Mouse (Mus musculus) hindbrain, embryonic 15.5 days (tissue): Measurements from ENCODE around the gene Ube3a. TPM values are rescaled to one million over a fixed set of nuclear protein-coding genes. Genes with fewer than 3 reads are reported as not detected.

ENCODE experiments used
- ATAC-seq: fragments of 200-750 bp; cut with Nextera tagmentation; 2 replicates; pipeline ENCODE4 v1.8.0; 2017; ENCODE audit warnings: low read depth, moderate number of reproducible peaks, moderate TSS enrichment; ENCODE audit not compliant: low FRiP score
- H3K27ac ChIP-seq: fragments of 300-500 bp; sonication (generic); replicated peaks from 2 replicates; pipeline ENCODE4 v1.5.1; 2015; ENCODE audit warnings: mild to moderate bottlenecking, inconsistent platforms
- H3K27me3 ChIP-seq: fragments of 300-500 bp; sonication (generic); 2 replicates; pipeline ENCODE4 v1.6.1; 2015; ENCODE audit warnings: control low read depth, inconsistent platforms
- H3K36me3 ChIP-seq: fragments of 300-500 bp; sonication (generic); 2 replicates; pipeline ENCODE4 v1.6.1; 2015; ENCODE audit warnings: control low read depth, inconsistent platforms
- H3K4me1 ChIP-seq: fragments of 300-500 bp; sonication (generic); replicated peaks from 2 replicates; pipeline ENCODE4 v1.6.1; 2015; ENCODE audit warnings: control low read depth, inconsistent platforms
- H3K4me2 ChIP-seq: fragments of 300-500 bp; sonication (generic); 2 replicates; pipeline ENCODE4 v1.6.1; 2015; ENCODE audit warnings: moderate library complexity, mild to moderate bottlenecking, inconsistent platforms
- H3K4me3 ChIP-seq: fragments of 300-500 bp; sonication (generic); 2 replicates; pipeline ENCODE4 v1.5.1; 2015; ENCODE audit warnings: mild to moderate bottlenecking, inconsistent platforms
- H3K9ac ChIP-seq: fragments of 300-500 bp; sonication (generic); 2 replicates; pipeline ENCODE4 v1.6.1; 2015; ENCODE audit warnings: inconsistent platforms
- H3K9me3 ChIP-seq: fragments of 300-500 bp; sonication (generic); 2 replicates; pipeline ENCODE4 v1.6.1; 2016; ENCODE audit warnings: control low read depth, inconsistent platforms
- WGBS: fragments of 180-500 bp; shearing (Covaris S2); methylation state at CpG from one replicate; pipeline ENCODE4 v1.1.7; 2015; 5-methylcytosine and 5-hydroxymethylcytosine counted together
- polyA plus RNA-seq: library from polyadenylated mRNA; unstranded; fragments of >200 nt; fragmentation: Nextera tagmentation; extraction: Ambion mirVana; gene quantifications from 2 replicates; pipeline ENCODE4 v1.2.1, GENCODE M21; 2015

Gene Ube3a
- polyA plus RNA-seq, 1 experiment from 2014 or later = 162 TPM

GRCm38 (mm10) chr7:59253373-59253772 lies 24.8 kb downstream of the Ube3a start:
- no peaks in the 10 kb centered on the region for H3K9me3 ChIP-seq

DNA sequence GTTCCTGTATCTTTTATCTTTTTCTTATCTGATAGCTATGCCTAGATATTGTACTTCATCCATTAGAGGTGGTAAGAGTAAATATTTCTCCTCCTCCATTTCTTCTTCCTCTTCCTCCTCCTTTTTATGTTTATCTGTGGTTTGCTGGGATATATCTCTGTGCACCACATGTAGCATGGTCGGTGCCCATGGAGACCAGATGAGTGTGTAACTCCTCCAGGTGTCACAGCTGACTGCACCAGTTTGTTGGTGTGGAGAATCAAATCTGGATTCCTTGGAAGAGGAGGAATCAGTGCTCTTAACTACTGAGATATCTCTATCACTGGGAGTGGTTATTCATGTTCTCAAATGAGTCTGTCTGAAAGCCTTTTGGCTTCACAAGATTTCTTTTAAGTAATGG lies 37.0 kb downstream of the Ube3a start:
- H3K9me3 ChIP-seq = no peaks in the 10 kb centered on the region
- ATAC-seq = no peak
- H3K36me3 ChIP-seq = peaks cover 4% of the 10 kb centered on the region; the same call in 1 of the 2 replicates
- H3K27me3 ChIP-seq = no peaks in the 10 kb centered on the region
- WGBS = 91% methylated on average over 1 of the region's 1 CpGs
- no peak overlapping the region for H3K4me2 ChIP-seq
- H3K4me3 ChIP-seq = no peak overlapping the region
- no peaks in the 10 kb centered on the region for H3K4me1 ChIP-seq
- H3K27ac ChIP-seq = no peak overlapping the region
- H3K9ac ChIP-seq = no peak overlapping the region

More at GRCm38 (mm10) chr7:59253373-59253772, 24.8 kb downstream of the Ube3a start:
- Histone ChIP-seq H3K27ac (no peak overlapping the region), H3K27me3 (no peaks in the 10 kb centered on the region), H3K9ac (no peak overlapping the region), H3K4me3 (no peak overlapping the region), H3K36me3 (peaks cover 20% of the 10 kb centered on the region), H3K4me1 (no peaks in the 10 kb centered on the region), H3K4me2 (no peak overlapping the region)
- ATAC-seq = no peak
- 98% methylated on average over 2 of the region's 2 CpGs for WGBS

GRCm38 (mm10) chr7:59271775-59272174 lies 43.2 kb downstream of the Ube3a start:
- Histone ChIP-seq H3K9ac (no peak overlapping the region), H3K27ac (no peak overlapping the region), H3K4me3 (no peak overlapping the region), H3K36me3 (peaks cover 19% of the 10 kb centered on the region), H3K9me3 (no peaks in the 10 kb centered on the region), H3K27me3 (no peaks in the 10 kb centered on the region), H3K4me2 (no peak overlapping the region), H3K4me1 (no peaks in the 10 kb centered on the region)
- 82% methylated on average over 4 of the region's 4 CpGs for WGBS
- no peak for ATAC-seq

GRCm38 (mm10) chr7:59312576-59312975 lies 84.0 kb downstream of the Ube3a start:
- Histone ChIP-seq H3K9ac (no peak overlapping the region), H3K27ac (no peak overlapping the region), H3K4me1 (no peaks in the 10 kb centered on the region), H3K36me3 (peaks cover 22% of the 10 kb centered on the region), H3K9me3 (no peaks in the 10 kb centered on the region), H3K4me3 (no peak overlapping the region), H3K27me3 (no peaks in the 10 kb centered on the region), H3K4me2 (no peak overlapping the region)
- no peak for ATAC-seq
- WGBS = 74% methylated on average over 1 of the region's 1 CpGs

GRCm38 (mm10) chr7:59322759-59323158 lies 94.2 kb downstream of the Ube3a start:
- no peaks in the 10 kb centered on the region for H3K36me3 ChIP-seq
- H3K9ac ChIP-seq = no peak overlapping the region
- no peaks in the 10 kb centered on the region for H3K27me3 ChIP-seq
- H3K4me3 ChIP-seq = no peak overlapping the region
- WGBS = 98% methylated on average over 1 of the region's 1 CpGs
- no peaks in the 10 kb centered on the region for H3K4me1 ChIP-seq
- ATAC-seq = no peak
- H3K4me2 ChIP-seq = no peak overlapping the region
- no peaks in the 10 kb centered on the region for H3K9me3 ChIP-seq
- no peak overlapping the region for H3K27ac ChIP-seq
